8 mouse cellular contexts compared by ENCODE assay signal in the genomic region with DNA sequence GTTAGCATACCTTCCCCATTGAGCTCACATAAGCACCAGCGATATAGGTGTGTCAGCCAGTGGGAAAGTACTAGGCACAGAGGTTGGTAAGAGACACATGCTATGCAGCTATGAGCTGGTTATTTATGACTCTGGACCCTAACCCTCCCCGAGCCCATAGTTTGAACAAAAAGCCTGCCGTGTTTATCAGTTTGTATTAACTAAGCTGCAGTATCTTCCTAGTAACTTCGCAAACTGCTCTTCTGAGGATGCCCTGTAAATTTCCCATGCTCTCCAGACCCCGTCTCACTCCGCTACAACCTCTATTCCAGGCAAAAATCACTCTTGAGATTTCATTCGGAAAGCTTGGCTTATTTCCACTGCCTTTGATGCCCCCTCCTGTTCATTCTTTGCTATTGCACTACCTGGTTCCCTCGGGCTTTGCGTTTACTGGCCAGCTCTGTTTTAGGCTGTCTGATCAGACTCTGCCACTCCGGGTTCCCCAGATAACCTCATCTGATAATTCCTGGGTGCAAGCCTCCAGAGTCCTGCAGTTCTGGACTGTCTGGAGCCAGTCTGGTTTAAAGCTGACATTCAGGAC. TPM values are rescaled to one million over a fixed set of nuclear protein-coding genes. Genes with fewer than 3 reads are reported as not detected.
DNase-seq lines count a peak whose midpoint lies in the region; ATAC-seq and TF ChIP-seq lines count a peak whose summit lies in the region.

No protein-coding gene starts in this region.

- peak; percentile 60 for DNase-seq in CH12.LX (ENCODE audit: extremely low read depth)
- DNase-seq in brain, embryonic 14.5 days (ENCODE audit: low read depth) = peak; percentile 70
- peak; percentile 65 for DNase-seq in kidney, adult 9 months
- DNase-seq in lung, postnatal 0 days (ENCODE audit: low spot score) = peak; percentile 70
- peak; percentile 44 for DNase-seq in right cerebral cortex, postnatal 4 days

- WGBS in intestine, postnatal 0 days = 21% methylated on average over 10 of the region's 10 CpGs
- 25% methylated on average over 10 of the region's 10 CpGs for WGBS in intestine, embryonic 16.5 days
- 21% methylated on average over 10 of the region's 10 CpGs for WGBS in lung, postnatal 0 days

- no peak for ATAC-seq in intestine, postnatal 0 days
- ATAC-seq in intestine, embryonic 16.5 days = no peak
- 0 out of 2 replicates have a peak, but pooled peaks have one; percentile 37 for ATAC-seq in erythroid progenitor cell, adult 5-6 weeks (replicated peaks; ENCODE audit: low FRiP score, poor library complexity, severe bottlenecking)
- ATAC-seq in lung, postnatal 0 days = peak; percentile 27; the same call in 1 of the 2 replicates

- no peak overlapping the region for H3K4me3 ChIP-seq in intestine, postnatal 0 days (ENCODE audit: low read depth, low read length)
- no peak overlapping the region for H3K4me3 ChIP-seq in intestine, embryonic 16.5 days (ENCODE audit: low read length)
- no peak overlapping the region for H3K4me3 ChIP-seq in CH12.LX (replicated peaks in 1 of 3; ENCODE audit: low read depth in 2 of 3, low read length in 2 of 3, poor library complexity in 1 of 3)
- no peak overlapping the region for H3K4me3 ChIP-seq in lung, postnatal 0 days (ENCODE audit: low read depth, low read length)

- dilution Hi-C loops in CH12.LX (cut with MboI; ENCODE audit: extremely low pct_ligation_motif_present, extremely low pct_unique_long_range_greater_than_20kb, low sequenced_read_pairs) = no loop called here

- TF ChIP-seq CTCF in intestine, postnatal 0 days (IDR thresholded peaks at IDR 0.05; ENCODE audit: low read depth) = peak; percentile 85
- TF ChIP-seq CTCF in CH12.LX (conservative IDR thresholded peaks at IDR 0.05 in 1 of 2, IDR thresholded peaks at IDR 0.05 in 1 of 2; ENCODE audit: low read depth in 2 of 2, low read length in 2 of 2) = peak; percentile 76 to 91
- TF ChIP-seq CTCF in brain, embryonic 14.5 days (IDR thresholded peaks at IDR 0.05; ENCODE audit: borderline replicate concordance, extremely low read depth, insufficient read depth, insufficient read length) = peak; percentile 78; the same call in 1 of the 2 replicates
- peak; percentile 88 for TF ChIP-seq CTCF in lung, postnatal 0 days (IDR thresholded peaks at IDR 0.05)

- no peaks in the 10 kb centered on the region for H3K36me3 ChIP-seq in intestine, postnatal 0 days (ENCODE audit: control insufficient read depth, insufficient read depth)
- no peaks in the 10 kb centered on the region for H3K36me3 ChIP-seq in intestine, embryonic 16.5 days (ENCODE audit: control insufficient read depth, insufficient read depth, low read length)
- no peaks in the 10 kb centered on the region for H3K36me3 ChIP-seq in CH12.LX (replicated peaks in 1 of 2; ENCODE audit: control insufficient read depth in 1 of 2, insufficient read depth in 1 of 2, low read length in 1 of 2)
- no peaks in the 10 kb centered on the region for H3K36me3 ChIP-seq in lung, postnatal 0 days (ENCODE audit: insufficient read depth, low read length)

- H3K79me2 ChIP-seq in CH12.LX (replicated peaks; ENCODE audit: control insufficient read depth, extremely low read depth, insufficient read depth, poor library complexity, severe bottlenecking) = no peaks in the 10 kb centered on the region

- in situ Hi-C loops in CH12.LX (cut with MboI; ENCODE audit: low pct_ligation_motif_present, low pct_unique_long_range_greater_than_20kb, low sequenced_read_pairs) = loop anchor here (10.0 to 25.0 kb wide), 2 partner anchors 58 to 445 kb away; no protein-coding TSS in a partner anchor

- H3K9me3 ChIP-seq in intestine, postnatal 0 days (ENCODE audit: control insufficient read depth) = no peaks in the 10 kb centered on the region
- H3K9me3 ChIP-seq in intestine, embryonic 16.5 days (ENCODE audit: control insufficient read depth, low read length) = no peaks in the 10 kb centered on the region
- peaks cover 3% of the 10 kb centered on the region for H3K9me3 ChIP-seq in CH12.LX (replicated peaks; ENCODE audit: low read length)
- no peaks in the 10 kb centered on the region for H3K9me3 ChIP-seq in lung, postnatal 0 days (ENCODE audit: low read length)

- no peak overlapping the region for H3K9ac ChIP-seq in intestine, postnatal 0 days (ENCODE audit: low read depth, low read length)
- H3K9ac ChIP-seq in intestine, embryonic 16.5 days (ENCODE audit: low read depth, low read length) = no peak overlapping the region
- no peak overlapping the region for H3K9ac ChIP-seq in CH12.LX (ENCODE audit: insufficient read depth, low read depth)
- H3K9ac ChIP-seq in lung, postnatal 0 days (replicated peaks; ENCODE audit: low read depth) = no peak overlapping the region

- no peaks in the 10 kb centered on the region for H3K4me1 ChIP-seq in intestine, postnatal 0 days (replicated peaks; ENCODE audit: control insufficient read depth, insufficient read depth, low read length)
- H3K4me1 ChIP-seq in intestine, embryonic 16.5 days (ENCODE audit: control insufficient read depth, insufficient read depth, low read length) = no peaks in the 10 kb centered on the region
- peaks cover 3 to 28% of the 10 kb centered on the region in 2 experiments for H3K4me1 ChIP-seq in CH12.LX (ENCODE audit: control insufficient read depth in 1 of 2, insufficient read depth in 2 of 2)
- H3K4me1 ChIP-seq in lung, postnatal 0 days (ENCODE audit: insufficient read depth, low read depth, low read length) = 0 out of 2 replicates have a peak, but pooled peaks cover 3% of the 10 kb centered on the region

- no peak overlapping the region for H3K27ac ChIP-seq in intestine, postnatal 0 days (ENCODE audit: low read depth, low read length)
- H3K27ac ChIP-seq in intestine, embryonic 16.5 days (ENCODE audit: low read length) = no peak overlapping the region
- no peak overlapping the region for H3K27ac ChIP-seq in CH12.LX (ENCODE audit: insufficient read depth, low read depth)
- no peak overlapping the region for H3K27ac ChIP-seq in lung, postnatal 0 days (ENCODE audit: low read length)

- TF ChIP-seq RAD21 in CH12.LX (IDR thresholded peaks at IDR 0.05; ENCODE audit: low read depth, low read length) = peak; percentile 83

- no peak for TF ChIP-seq EP300 in CH12.LX (IDR thresholded peaks at IDR 0.05; ENCODE audit: low read length)
- TF ChIP-seq EP300 in lung, postnatal 0 days (IDR thresholded peaks at IDR 0.05) = no peak

- no peak overlapping the region for H3K4me2 ChIP-seq in intestine, postnatal 0 days (replicated peaks; ENCODE audit: low read depth)
- H3K4me2 ChIP-seq in intestine, embryonic 16.5 days (ENCODE audit: low read depth, low read length) = no peak overlapping the region
- no peak overlapping the region for H3K4me2 ChIP-seq in CH12.LX (ENCODE audit: insufficient read depth, low read depth, poor library complexity, severe bottlenecking)
- no peak overlapping the region for H3K4me2 ChIP-seq in lung, postnatal 0 days (replicated peaks; ENCODE audit: low read depth, low read length)

- no peak for TF ChIP-seq POLR2A in CH12.LX (IDR thresholded peaks at IDR 0.05; ENCODE audit: low read depth, low read length)
- no peak for TF ChIP-seq POLR2A in brain, embryonic 14.5 days (IDR thresholded peaks at IDR 0.05; ENCODE audit: borderline replicate concordance, extremely low read depth, insufficient read depth, insufficient read length, poor library complexity, severe bottlenecking)

- H3K27me3 ChIP-seq in intestine, postnatal 0 days (replicated peaks; ENCODE audit: control insufficient read depth, insufficient read depth, low read length) = 0 out of 2 replicates have a peak, but pooled peaks cover 5% of the 10 kb centered on the region
- no peaks in the 10 kb centered on the region for H3K27me3 ChIP-seq in intestine, embryonic 16.5 days (replicated peaks; ENCODE audit: control insufficient read depth, insufficient read depth, low read length)
- H3K27me3 ChIP-seq in CH12.LX (replicated peaks) = peaks cover 28% of the 10 kb centered on the region
- no peaks in the 10 kb centered on the region for H3K27me3 ChIP-seq in lung, postnatal 0 days (replicated peaks; ENCODE audit: insufficient read depth, low read length)

TF ChIP-seq in CH12.LX, 34 proteins besides CTCF, POLR2A, EP300 and RAD21:
- TF ChIP-seq ZC3H11A (IDR thresholded peaks at IDR 0.05; ENCODE audit: low read depth, low read length) (peak; percentile 29; the same call in 1 of the 2 replicates), SMC3 (IDR thresholded peaks at IDR 0.05; ENCODE audit: low read depth, low read length) (peak; percentile 88), JUN (IDR thresholded peaks at IDR 0.05; ENCODE audit: insufficient read depth, low read depth, low read length) (no peak), ETS1 (conservative IDR thresholded peaks at IDR 0.05; ENCODE audit: low read depth, low read length) (no peak), IRF4 (IDR thresholded peaks at IDR 0.05; ENCODE audit: low read depth, low read length) (0 out of 2 replicates have a peak, but pooled peaks have one; percentile 23)

RNA-seq across cellular contexts. Expression of a gene that starts 18.4 kb away (rescaled TPM):
- polyA plus RNA-seq in intestine, postnatal 0 days (2015; fragmentation: Nextera tagmentation; extraction: Ambion mirVana) = 64.7 and 68.3 TPM in 2 replicates
- 95.8 and 101 TPM in 2 replicates for polyA plus RNA-seq in intestine, embryonic 16.5 days (2015; fragmentation: Nextera tagmentation; extraction: Ambion mirVana)
- 29.0 and 30.4 TPM in 2 replicates for total RNA-seq in CH12.LX (2012; rRNA removed)
- total RNA-seq in CH12.LX (2014; rRNA removed) = 13.3 and 13.6 TPM in 2 replicates
- polyA plus RNA-seq in CH12.LX (2012; ENCODE audit: insufficient read length, low read depth) = 43.0 and 51.1 TPM in 2 replicates
- polyA plus RNA-seq in brain, embryonic 14.5 days (2012; rRNA removed) = 52.8 and 67.5 TPM in 2 replicates
- 18.0 and 21.4 TPM in 2 replicates for total RNA-seq in erythroid progenitor cell, adult 5-6 weeks (2015; ENCODE audit: low replicate concordance)
- total RNA-seq in erythroid progenitor cell, adult 5-6 weeks (2017; ENCODE audit: low replicate concordance) = 16.9 and 30.3 TPM in 2 replicates
- polyA plus RNA-seq in lung, postnatal 0 days (2015; fragmentation: Nextera tagmentation; extraction: Ambion mirVana) = 39.7 and 44.5 TPM in 2 replicates

RNA-seq across cellular contexts. Expression of a gene that starts 34.4 kb away (rescaled TPM):
- polyA plus RNA-seq in intestine, postnatal 0 days (2015; fragmentation: Nextera tagmentation; extraction: Ambion mirVana) = 3.4 and 3.5 TPM in 2 replicates
- 5.4 and 6.2 TPM in 2 replicates for polyA plus RNA-seq in intestine, embryonic 16.5 days (2015; fragmentation: Nextera tagmentation; extraction: Ambion mirVana)
- total RNA-seq in CH12.LX (2012; rRNA removed) (0.08 and 0.17 TPM in 2 replicates), CH12.LX (2014; rRNA removed) (0.68 and 0.78 TPM in 2 replicates)
- 0.60 and 0.63 TPM in 2 replicates for polyA plus RNA-seq in CH12.LX (2012; ENCODE audit: insufficient read length, low read depth)
- polyA plus RNA-seq in brain, embryonic 14.5 days (2012; rRNA removed) = 1.6 and 2.3 TPM in 2 replicates
- total RNA-seq in erythroid progenitor cell, adult 5-6 weeks (2015; ENCODE audit: low replicate concordance) = 35.7 and 36.5 TPM in 2 replicates
- 19.4 and 38.2 TPM in 2 replicates for total RNA-seq in erythroid progenitor cell, adult 5-6 weeks (2017; ENCODE audit: low replicate concordance)
- polyA plus RNA-seq in lung, postnatal 0 days (2015; fragmentation: Nextera tagmentation; extraction: Ambion mirVana) = 37.1 and 59.4 TPM in 2 replicates

Comparison
In these comparisons a context has a peak if more than half of its experiments do, and no peak if none do; other contexts are left out.
1. ATAC-seq: peak in erythroid progenitor cell, adult 5-6 weeks (single experiment) and lung, postnatal 0 days (single experiment); none in intestine, postnatal 0 days (single experiment) and intestine, embryonic 16.5 days (single experiment).
2. Peak in every context shown above with its lines, with median percentiles within 50 percentile points of each other: CTCF ChIP-seq and DNase-seq.